Mouse (Mus musculus) cerebellum, postnatal 36 days (tissue): ENCODE measurements at regions not wholly inside any gene's neighbourhood (a gene's known extent, or its start where the extent isn't known, plus 50 kb on each side); places are given as distances from the start of the nearest gene placed in this dataset.
"Not testable (repeated sequence)": the region's sequence is repeated elsewhere in the genome, so short reads cannot be mapped to it uniquely, and the experiment has no call there.

ENCODE experiments used
- DNase-seq, 2 experiments: peaks; one replicate each; pipeline ENCODE4 v3.0.0; 2021 to 2022; ENCODE audit warnings: mixed read lengths in 2 of 2

DNA sequence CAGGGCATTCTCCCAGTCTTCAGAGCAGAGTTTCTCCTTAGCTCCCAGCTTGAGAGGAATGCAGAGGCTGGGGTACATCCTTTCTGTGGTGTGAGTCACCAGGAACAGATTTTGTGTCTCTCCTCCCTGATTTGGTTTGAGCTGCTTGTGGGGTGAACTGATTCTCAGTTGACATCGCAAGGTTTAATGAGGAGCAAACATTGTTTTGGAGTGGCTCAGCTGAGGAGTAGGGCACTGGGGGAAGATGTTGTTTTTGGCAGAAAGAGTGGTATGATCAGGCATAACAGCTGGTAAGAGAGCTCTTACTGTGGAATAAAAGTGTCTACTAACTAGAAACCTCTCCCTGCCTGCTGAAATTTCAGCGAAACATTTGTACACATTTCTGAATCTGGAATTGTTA is 519.4 kb upstream of the Fam241a start:
- no peak for DNase-seq

DNA sequence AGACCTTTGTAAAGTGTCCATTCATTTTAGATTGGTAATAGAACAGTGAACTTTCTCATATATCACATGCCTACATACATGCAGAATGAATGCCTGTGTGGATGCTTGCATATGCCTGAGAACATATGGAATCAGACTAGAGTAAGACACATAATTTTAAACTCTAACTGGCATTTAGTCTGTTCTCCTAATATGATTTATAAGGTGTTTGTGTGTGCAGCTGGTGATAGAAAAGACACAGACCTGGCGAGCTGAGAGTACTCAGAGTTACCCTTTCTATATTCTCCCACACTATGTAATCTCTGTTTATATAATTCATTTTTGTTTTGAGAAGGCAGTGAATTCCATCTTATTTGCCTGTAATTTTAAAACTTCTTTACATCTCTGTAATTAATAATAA is 517.4 kb upstream of the Fam241a start:
- DNase-seq: no peak

DNA sequence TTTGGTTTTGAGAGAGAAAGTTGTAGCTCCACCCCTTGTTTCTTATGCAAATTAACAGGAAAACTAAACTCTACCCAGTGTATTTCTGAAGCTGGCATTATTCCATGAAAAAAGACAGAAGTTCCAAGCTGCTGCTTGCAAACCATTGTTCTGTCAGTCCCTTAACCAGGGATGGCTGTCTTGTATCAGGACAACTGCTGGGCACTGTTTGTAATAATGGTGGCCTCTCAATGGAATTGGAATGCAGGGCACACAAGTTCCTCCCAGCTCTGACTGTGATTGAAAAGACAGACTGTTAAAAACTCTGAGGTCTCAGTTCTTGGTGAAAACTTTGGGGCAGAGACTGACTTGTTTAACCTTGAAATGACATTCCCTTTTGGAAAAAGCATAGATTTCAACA is 516.0 kb upstream of the Fam241a start:
- DNase-seq: no peak

DNA sequence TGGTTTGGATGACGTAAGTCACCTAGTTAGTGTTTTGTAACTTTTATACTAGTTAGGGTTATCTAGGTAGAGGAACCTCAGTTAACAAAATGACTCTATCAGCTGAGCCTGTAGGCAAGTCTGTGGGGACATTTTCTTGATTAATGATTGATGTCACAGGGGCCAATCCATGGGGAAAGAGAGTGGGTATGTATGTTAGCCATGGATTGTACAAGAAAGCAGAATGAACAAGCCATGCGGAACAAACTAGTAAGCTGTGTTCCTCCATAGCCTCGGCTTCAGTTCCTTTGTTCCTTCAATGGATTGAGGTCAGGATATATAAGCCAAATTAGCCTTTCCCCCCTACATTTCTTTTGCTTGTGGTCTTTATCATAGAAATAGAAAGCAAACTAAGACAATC is 498.7 kb upstream of the Fam241a start:
- no peak for DNase-seq

DNA sequence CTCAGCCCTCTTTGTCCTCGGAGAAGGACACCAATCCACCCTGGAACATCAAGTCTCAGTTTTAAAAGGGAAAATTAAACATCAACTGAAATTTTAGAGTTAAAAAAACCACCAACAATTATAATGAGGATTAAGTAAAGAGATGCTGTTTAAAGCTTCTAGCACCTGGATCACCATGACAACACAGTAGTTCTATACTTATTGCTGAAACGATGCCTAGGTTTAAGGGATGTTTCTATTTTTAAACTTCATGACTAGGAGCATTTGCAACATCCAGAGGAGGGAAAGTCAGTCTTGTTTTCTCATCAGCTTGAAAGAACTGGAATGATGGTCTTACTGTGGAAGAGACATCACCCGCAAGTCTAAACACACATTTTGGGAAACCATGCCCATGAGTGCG is 484.5 kb upstream of the Fam241a start:
- no peak for DNase-seq

DNA sequence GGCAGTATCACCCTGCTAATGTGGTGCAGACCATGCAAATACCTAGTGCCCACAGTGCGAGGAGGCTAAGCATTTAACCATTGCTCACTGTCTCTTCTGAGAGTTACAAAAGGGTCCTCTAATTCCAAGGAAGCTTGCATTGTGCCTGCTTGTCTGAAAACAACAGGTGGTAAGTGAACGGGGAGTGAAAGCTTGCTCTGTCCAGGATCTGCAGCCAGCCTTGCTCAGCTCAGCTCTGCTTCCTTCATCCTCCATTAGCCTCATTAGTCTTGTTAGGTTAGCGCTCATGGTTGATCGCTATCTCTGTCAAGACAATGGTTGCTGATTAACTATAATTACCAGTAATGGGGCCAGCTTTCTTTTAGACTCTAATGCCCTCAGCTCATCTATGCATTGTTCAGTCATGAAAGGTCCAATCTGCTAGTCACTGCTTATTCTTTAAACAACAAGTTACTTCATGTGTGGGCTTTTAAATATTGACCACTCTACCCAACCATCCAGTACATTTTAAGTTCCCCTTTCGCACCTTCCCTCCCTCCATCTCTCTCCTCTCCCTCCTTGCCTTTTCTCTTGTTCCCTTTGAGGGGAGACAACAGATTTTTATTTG is 473.5 kb upstream of the Fam241a start:
- no peak for DNase-seq

DNA sequence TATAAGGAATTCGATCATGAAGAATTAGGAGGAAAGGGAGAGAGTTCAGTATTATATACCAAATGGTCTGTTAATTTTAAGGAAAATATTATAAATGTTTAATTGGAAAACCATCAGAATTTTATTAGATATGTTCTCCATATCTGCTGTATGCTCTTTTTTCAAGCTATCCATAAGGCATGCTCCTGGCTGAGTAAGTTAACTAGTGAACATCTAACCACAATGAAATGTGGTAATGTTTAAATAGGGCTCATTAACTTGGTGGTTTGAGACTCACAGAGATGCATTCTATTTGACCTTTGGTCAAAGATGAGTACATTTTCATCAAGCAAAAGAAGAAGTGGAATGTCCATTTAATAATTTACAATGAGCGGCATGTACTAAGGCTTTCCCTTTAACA is 466.2 kb upstream of the Fam241a start:
- no peak for DNase-seq

DNA sequence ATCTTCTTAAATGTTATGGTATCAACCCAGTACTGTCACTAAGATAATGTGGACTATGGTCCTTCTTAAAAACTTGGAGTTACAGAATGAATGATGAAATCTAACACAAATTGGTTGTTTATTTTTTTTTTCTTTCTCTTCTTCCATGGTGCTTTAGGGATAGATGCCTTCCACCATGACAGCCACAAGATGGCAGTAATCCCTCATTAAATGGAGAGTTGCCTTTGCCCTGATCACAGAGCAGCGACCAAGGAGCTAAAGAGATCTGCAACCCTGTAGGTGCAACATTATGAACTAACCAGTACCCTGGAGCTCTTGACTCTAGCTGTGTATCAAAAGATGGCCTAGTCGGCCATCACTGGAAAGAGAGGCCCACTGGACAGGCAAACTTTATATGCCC is 453.0 kb upstream of the Fam241a start:
- DNase-seq: not testable (repeated sequence)

DNA sequence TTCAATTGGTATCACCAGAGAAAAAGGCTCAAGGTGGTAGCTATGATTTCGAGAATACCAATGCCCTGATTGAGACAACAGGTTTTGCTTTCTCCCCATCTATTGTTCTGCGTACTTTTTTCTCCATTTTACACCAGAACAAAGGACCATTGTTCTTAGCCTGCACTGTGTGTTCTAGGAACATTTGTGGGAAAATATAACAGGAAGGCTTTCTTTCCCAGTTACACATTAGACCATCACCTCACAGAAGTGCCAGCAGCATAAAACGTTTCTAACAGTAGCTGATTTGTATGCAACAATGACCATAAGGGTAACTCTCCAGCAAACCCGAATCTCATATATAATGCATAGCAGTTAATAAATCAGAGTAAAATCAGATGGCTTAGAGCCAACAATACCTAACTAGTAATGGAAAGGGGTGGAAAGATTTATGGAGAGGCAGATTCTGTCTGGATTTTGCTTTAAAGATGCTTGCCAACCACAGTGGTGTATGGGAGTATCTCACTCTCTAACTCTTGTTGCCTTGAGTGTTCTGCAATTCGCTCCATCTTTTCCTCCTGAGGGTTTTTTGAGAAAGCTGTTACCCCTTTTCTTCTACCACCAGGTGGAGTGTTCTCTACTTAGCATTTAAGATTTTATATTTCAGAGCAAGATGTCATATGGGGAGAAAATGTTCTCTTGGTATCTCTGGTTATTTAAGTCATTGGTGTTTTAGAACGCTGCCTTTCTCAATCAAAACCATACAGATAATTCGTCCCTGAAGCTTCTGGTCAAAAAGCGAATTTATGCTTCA is 451.9 kb upstream of the Fam241a start:
- DNase-seq: no peak

DNA sequence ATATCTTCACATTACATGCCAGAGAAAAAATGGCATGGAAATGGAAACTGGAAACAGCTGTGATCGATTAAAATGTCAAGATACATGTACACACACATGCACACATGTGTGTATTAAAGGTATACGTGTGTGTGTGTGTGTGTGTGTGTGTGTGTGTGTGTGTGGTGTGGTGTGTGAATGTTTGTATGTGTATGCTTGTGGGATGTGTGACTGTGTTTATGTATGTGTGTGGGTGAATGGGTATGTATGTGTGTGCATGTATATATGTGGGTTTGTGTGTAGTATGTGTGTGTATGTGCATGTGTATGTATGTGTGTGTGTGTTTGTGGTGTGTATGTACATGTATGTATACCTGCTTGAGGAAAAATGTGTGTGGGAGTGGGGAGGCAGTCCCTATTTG is 441.4 kb upstream of the Fam241a start:
- DNase-seq: no peak

DNA sequence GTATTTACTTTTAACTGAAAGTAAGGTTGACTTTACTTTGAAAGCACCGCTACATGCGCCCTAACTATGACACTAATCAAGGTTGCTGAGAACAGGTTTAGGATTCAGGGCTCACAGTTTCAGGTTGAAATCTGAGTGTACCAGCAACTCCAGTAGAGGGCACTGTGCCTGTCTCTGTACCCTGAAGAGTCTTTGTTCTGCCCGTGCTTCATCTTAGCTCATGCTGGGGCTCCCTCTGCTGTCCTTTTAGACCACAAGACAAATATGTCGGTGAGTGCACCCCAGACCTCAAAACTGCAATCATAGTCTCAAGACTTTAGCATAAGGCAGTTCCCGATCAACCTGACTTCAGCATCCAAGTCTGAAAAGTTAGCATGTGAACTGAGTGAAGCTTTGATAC is 440.9 kb upstream of the Fam241a start:
- peak; percentile 14 to 38 for DNase-seq

DNA sequence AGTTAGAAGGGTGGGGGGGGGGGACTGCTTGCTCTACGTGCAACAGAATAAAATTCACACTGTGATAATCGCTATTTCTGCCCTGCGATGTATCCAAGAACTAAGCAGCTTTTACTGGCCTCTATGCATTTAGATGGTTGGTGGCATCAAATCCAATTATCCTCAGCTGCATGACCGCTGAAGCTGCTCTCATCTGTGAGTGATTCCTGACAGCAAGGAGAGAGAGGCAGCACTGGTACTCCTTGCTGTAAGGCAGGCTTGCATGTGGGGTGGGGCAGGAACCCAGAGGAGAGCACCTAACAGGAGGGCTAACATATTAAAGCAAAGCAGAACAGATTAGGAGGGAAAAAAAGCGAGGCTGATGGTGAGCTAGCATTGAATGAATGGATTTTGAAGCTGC is 431.6 kb upstream of the Fam241a start:
- DNase-seq: no peak

DNA sequence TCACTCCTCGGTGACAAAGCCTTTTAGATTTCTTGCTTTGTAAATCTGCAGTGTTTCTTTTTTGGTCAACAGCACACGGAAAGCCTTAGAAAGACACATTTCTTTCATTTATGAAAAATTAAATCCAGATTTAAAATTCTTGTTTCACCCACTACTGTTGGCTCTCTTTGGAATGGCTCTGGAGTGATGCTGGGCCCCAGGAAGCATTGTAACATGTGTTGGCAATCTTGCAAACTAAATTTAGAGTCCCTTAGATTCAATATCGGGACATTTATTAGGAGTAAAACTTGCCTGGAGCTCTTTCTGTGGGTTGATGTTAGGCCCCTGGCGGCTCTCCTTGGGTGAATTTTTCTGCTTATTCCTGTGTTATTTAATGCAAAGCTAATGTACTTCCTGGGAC is 405.2 kb upstream of the Fam241a start:
- no peak for DNase-seq

DNA sequence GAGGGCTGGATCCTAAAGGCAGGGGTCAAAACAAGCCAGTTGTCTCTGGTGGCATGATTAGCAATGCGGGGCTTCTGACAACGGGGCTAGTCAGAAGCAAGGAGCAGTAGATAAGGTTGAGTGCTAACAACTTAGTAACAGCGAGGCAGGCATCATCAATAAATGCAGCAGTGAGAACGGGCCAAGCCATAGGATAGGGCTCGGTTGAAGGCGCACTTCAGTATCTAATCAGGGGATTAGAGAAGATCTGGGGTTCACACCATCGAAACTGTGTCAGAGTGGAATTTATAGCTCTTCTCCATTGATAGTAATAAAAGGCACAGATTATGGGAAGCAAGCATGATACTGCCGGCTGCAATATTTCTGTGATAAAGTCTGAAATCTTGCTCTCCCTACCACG is 402.0 kb upstream of the Fam241a start:
- DNase-seq: no peak

DNA sequence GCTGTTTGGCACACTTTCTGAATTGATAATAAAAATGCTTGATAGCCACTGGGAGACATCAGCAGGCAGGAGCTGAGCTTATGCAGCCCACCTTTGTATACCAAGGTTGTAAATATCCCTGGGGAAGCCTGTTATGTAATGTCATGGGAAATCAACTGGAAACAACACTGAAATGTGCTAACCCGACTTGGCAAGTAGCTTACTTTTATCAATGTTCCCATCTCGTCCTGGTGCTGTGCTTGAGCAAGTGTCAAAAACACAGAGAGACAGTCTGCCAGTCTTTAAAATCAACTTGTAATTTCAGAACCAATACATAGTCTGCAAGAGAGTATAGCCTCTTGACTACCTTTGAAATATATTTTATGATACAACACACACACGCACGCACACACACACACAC is 391.7 kb upstream of the Fam241a start:
- no peak for DNase-seq

DNA sequence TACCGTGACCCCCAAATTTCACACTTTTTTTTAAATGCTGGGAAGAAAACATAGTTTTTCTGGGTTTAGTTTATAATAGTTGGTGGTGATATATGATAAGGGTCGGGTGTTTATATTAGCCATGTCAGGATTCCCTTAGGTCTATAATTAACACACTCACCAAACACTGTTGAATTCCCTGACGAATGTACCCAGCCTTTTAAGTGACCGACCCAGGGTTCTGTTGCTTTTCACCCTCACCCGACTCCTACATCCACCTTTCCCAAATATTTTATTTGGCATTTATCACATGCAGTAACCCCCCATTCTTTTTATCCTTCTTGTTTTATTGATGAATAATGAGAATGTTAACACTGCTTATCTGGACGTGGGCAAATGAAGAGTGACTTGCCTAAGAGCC is 389.1 kb upstream of the Fam241a start:
- no peak for DNase-seq

DNA sequence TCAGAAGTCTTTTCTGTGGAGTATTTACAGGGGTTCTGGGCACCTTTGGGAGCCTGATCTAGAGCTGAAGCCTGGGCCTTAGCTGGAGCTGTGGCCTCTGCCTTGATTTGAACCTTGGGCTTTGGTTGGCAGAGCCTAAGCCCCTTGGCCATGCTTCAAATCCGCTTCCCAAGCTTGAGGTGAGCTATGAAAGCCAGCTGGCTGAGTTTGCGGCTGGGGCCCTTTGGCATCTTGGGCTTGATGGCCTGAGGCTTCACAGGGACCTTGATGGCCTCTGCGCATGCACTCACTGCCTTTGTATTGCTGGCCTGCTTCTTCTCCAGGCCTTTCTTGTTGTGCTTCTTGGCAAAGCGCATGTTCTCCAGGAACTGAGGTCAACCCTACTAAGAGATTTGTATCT is 384.5 kb upstream of the Fam241a start:
- no peak for DNase-seq

DNA sequence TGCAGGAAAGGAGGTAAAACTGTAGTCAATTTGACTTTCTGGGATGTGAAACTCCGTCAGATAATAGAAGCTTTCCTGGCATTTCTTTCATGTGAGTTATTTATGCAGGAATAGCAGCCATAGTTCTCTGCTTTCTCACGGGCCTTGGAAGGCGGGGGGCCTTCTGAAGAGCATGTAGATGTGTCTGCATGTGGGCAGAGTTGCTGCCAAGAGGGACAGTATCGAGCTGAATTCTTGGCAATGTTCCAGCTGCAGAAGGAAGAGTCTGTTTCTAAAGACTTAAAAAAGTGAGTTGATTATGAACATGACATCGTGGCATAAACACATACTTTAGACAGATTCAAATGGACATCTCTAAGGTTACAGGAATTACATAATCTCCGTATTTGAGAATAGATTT is 374.5 kb upstream of the Fam241a start:
- DNase-seq: peak in 1 of 2 experiments; percentile 2

DNA sequence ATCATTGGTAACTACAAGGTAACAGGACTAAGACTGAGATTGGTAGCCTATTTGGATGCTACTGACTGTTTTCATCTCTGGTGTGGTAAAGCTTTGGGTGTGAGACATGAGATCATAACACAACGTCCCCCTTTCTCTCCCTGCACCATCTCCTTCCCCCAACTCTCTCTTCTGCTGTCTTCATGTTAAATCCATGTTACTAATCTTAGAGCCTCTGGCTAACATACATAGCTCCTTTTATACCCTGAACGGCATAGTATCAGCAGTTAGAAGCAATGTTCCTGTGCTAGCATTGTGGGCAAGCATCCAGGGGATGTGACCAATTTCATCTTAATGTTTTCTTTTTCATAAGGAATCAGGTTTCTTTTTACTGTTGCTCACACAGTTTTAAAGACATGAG is 365.1 kb upstream of the Fam241a start:
- DNase-seq: no peak

DNA sequence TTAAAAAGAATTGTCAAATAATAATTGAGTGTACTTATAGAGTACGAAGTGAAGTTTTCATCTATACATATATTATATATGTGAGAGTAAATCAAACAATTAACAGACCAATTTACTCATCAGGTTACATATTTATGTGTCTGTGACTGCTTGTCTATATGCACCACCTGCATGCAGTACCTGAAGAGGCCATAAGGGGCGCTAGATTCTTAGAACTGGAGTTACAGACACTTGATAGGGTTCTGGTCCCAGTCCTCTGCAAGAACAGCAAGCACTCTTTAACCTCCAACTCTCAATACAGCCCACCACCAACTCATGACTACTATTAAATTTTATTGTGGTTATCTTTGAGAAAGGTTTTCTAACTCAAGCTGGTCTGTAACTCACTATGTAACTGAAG is 351.7 kb upstream of the Fam241a start:
- DNase-seq: no peak

DNA sequence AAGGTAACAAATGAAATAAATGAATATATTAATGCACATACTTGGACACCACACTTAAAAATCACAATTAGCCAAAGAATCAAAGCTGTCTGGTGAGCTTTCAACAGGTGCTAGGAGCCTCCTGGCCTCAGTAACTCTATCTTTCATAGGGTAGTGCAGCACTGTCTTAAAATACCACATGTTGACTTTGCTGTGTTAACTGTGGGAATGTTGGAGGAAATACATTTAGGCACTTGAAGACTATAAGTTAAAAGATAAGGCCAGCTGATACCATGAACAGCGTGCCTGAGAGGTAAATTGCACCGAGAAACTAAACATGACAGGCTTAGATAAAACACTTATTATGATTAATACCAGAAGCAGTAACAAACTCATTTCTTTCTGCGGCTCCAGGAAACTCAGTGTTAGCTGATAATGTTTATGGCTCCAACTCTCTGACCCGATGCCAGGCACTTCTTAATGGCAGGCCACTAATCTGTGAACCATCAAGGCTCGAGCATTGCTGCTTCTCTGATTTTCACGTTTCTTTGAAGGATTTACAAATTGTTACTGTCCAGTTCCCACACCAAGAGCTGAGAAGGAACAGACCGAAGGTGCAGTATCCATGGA is 343.8 kb upstream of the Fam241a start:
- no peak for DNase-seq

DNA sequence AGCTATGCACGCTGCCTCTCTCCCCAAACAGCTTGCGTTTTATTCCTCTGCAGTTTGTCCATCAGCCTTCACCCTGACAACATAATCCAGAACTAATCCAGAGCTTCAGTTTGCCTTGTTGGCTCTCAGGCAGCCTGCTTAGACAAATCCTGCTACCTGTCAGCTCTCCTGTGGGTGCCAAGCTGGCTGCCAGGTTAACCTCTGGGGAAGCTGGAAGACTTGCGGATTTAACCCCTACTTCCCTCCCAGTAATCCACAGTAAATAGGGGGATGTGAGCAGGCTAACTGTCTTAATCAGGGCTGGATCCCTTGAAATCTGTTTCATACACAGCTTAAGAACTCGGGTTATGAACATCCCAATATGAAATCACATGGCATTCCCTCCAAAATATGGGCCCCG is 334.3 kb upstream of the Fam241a start:
- no peak for DNase-seq

DNA sequence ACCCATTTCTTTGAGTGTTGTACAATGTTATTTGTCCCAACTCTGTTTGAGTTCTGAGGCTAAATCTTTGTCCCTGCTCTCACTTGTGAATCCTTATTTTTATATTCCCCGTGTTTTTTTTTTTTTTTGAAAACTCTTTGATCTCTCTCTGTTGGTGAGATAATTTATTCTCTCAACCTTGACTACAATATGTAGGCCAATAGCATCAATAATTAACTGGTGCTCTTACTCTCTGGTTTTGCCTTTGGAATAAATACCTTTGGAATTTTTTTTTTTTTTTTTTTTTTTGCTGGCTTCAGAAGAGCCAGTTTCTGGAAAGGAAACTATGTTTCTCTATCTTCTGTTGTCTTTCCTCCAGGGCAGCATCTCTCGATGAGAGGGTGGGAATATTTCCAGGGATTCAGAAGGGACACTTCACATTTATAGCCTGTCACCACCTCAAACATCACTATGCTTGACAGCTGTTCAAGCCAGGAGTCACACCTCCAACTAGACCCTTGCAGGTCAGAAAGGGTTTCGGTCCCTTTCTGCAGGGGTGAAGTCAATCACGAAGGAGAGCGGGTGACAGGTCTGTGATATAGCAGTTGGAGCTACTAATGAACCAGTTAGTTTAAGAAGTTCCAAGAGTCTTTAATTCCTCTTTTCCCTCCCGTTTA is 330.9 kb upstream of the Fam241a start:
- DNase-seq: no peak

DNA sequence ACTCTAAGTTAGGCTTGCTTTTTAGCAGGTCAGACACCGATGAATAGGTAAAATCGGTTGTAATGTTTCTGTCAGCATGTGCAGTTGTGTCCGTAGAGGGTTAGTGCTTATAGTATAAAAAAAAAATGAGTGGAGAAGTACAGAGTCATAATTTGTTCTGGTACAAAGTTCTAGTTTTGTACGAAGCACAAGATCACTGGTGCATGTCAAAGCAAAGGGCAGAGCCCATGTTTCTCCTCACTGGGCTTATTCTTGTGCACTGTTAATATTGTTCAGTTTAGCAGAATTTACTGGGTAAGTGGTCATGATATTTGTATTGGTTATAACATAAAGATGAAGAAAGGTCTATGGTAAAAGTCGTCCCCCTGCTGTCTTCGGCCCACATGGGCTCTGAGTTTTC is 330.4 kb upstream of the Fam241a start:
- DNase-seq: no peak
